Mouse (Mus musculus): ENCODE measurements at regions not wholly inside any gene's neighbourhood (a gene's known extent, or its start where the extent isn't known, plus 50 kb on each side); places are given as distances from the start of the nearest gene placed in this dataset.

- H3K9me3 ChIP-seq (ENCODE audit: low read length) = no peaks in the 10 kb centered on the region
- H3K27me3 ChIP-seq (ENCODE audit: insufficient read depth, low read length) = no peaks in the 10 kb centered on the region
- no peak overlapping the region for H3K4me2 ChIP-seq (ENCODE audit: low read depth, low read length, poor library complexity, severe bottlenecking)
- 0 out of 2 replicates have a peak, but pooled peaks cover 3% of the 10 kb centered on the region for H3K4me1 ChIP-seq (ENCODE audit: insufficient read depth, low read length)
- 48% methylated on average over 10 of the region's 10 CpGs for WGBS
- H3K9ac ChIP-seq (replicated peaks; ENCODE audit: low read length, poor library complexity, severe bottlenecking) = no peak overlapping the region
- no peak overlapping the region for H3K4me3 ChIP-seq (ENCODE audit: low read depth, low read length)
- no peak for DNase-seq (ENCODE audit: low spot score)
- ATAC-seq (ENCODE audit: low FRiP score) = no peak
- TF ChIP-seq CTCF (IDR thresholded peaks at IDR 0.05) = no peak
- H3K27ac ChIP-seq (ENCODE audit: low read depth, low read length) = no peak overlapping the region
- no peaks in the 10 kb centered on the region for H3K36me3 ChIP-seq (ENCODE audit: insufficient read depth, low read length)
Measured at GRCm38 (mm10) chr13:28455016-28455415, 197.7 kb downstream of the Gm11361 start.

GRCm38 (mm10) chr13:28450699-28451445, 193.5 kb downstream of the Gm11361 start:
- no peak overlapping the region for H3K4me3 ChIP-seq (ENCODE audit: low read depth, low read length)
- no peaks in the 10 kb centered on the region for H3K36me3 ChIP-seq (ENCODE audit: insufficient read depth, low read length)
- no peaks in the 10 kb centered on the region for H3K9me3 ChIP-seq (ENCODE audit: low read length)
- DNase-seq (ENCODE audit: low spot score) (no peak), ATAC-seq (ENCODE audit: low FRiP score) (no peak)
- WGBS = 41% methylated on average over 14 of the region's 14 CpGs
- no peak overlapping the region for H3K9ac ChIP-seq (replicated peaks; ENCODE audit: low read length, poor library complexity, severe bottlenecking)
- TF ChIP-seq CTCF (IDR thresholded peaks at IDR 0.05) = no peak
- H3K27ac ChIP-seq (ENCODE audit: low read depth, low read length) = no peak overlapping the region
- no peak overlapping the region for H3K4me2 ChIP-seq (ENCODE audit: low read depth, low read length, poor library complexity, severe bottlenecking)
- no peaks in the 10 kb centered on the region for H3K27me3 ChIP-seq (ENCODE audit: insufficient read depth, low read length)
- 0 out of 2 replicates have a peak, but pooled peaks cover 3% of the 10 kb centered on the region for H3K4me1 ChIP-seq (ENCODE audit: insufficient read depth, low read length)

- no peaks in the 10 kb centered on the region for H3K4me1 ChIP-seq (ENCODE audit: insufficient read depth, low read length)
- no peaks in the 10 kb centered on the region for H3K27me3 ChIP-seq (ENCODE audit: insufficient read depth, low read length)
- H3K4me3 ChIP-seq (ENCODE audit: low read depth, low read length) = no peak overlapping the region
- ATAC-seq (ENCODE audit: low FRiP score) (no peak), DNase-seq (ENCODE audit: low spot score) (no peak)
- H3K4me2 ChIP-seq (ENCODE audit: low read depth, low read length, poor library complexity, severe bottlenecking) = no peak overlapping the region
- no peaks in the 10 kb centered on the region for H3K36me3 ChIP-seq (ENCODE audit: insufficient read depth, low read length)
- 81% methylated on average over 1 of the region's 1 CpGs for WGBS
- TF ChIP-seq CTCF (IDR thresholded peaks at IDR 0.05) = no peak
- no peaks in the 10 kb centered on the region for H3K9me3 ChIP-seq (ENCODE audit: low read length)
- H3K27ac ChIP-seq (ENCODE audit: low read depth, low read length) = no peak overlapping the region
- H3K9ac ChIP-seq (replicated peaks; ENCODE audit: low read length, poor library complexity, severe bottlenecking) = no peak overlapping the region
Measured at GRCm38 (mm10) chr13:28449026-28449425, 191.7 kb downstream of the Gm11361 start.

- no peaks in the 10 kb centered on the region for H3K27me3 ChIP-seq (ENCODE audit: insufficient read depth, low read length)
- H3K9ac ChIP-seq (replicated peaks; ENCODE audit: low read length, poor library complexity, severe bottlenecking) = no peak overlapping the region
- no peaks in the 10 kb centered on the region for H3K36me3 ChIP-seq (ENCODE audit: insufficient read depth, low read length)
- no peak overlapping the region for H3K4me3 ChIP-seq (ENCODE audit: low read depth, low read length)
- H3K4me2 ChIP-seq (ENCODE audit: low read depth, low read length, poor library complexity, severe bottlenecking) = no peak overlapping the region
- DNase-seq (ENCODE audit: low spot score) = no peak
- H3K27ac ChIP-seq (ENCODE audit: low read depth, low read length) = no peak overlapping the region
- no peaks in the 10 kb centered on the region for H3K9me3 ChIP-seq (ENCODE audit: low read length)
- no peak for ATAC-seq (ENCODE audit: low FRiP score)
- TF ChIP-seq CTCF (IDR thresholded peaks at IDR 0.05) = no peak
- no peaks in the 10 kb centered on the region for H3K4me1 ChIP-seq (ENCODE audit: insufficient read depth, low read length)
Measured at GRCm38 (mm10) chr13:28442250-28442649, 184.9 kb downstream of the Gm11361 start.

GRCm38 (mm10) chr13:28433445-28433844, 176.1 kb downstream of the Gm11361 start:
- ATAC-seq (ENCODE audit: low FRiP score) (no peak), DNase-seq (ENCODE audit: low spot score) (no peak)
- Histone ChIP-seq H3K9ac (replicated peaks; ENCODE audit: low read length, poor library complexity, severe bottlenecking) (no peak overlapping the region), H3K36me3 (ENCODE audit: insufficient read depth, low read length) (no peaks in the 10 kb centered on the region), H3K4me3 (ENCODE audit: low read depth, low read length) (no peak overlapping the region), H3K4me1 (ENCODE audit: insufficient read depth, low read length) (no peaks in the 10 kb centered on the region), H3K27ac (ENCODE audit: low read depth, low read length) (no peak overlapping the region), H3K9me3 (ENCODE audit: low read length) (no peaks in the 10 kb centered on the region), H3K4me2 (ENCODE audit: low read depth, low read length, poor library complexity, severe bottlenecking) (no peak overlapping the region), H3K27me3 (ENCODE audit: insufficient read depth, low read length) (no peaks in the 10 kb centered on the region)
- 64% methylated on average over 2 of the region's 2 CpGs for WGBS
- TF ChIP-seq CTCF (IDR thresholded peaks at IDR 0.05) = no peak

- Histone ChIP-seq H3K9me3 (ENCODE audit: low read length) (no peaks in the 10 kb centered on the region), H3K4me3 (ENCODE audit: low read depth, low read length) (no peak overlapping the region), H3K27ac (ENCODE audit: low read depth, low read length) (no peak overlapping the region), H3K4me1 (ENCODE audit: insufficient read depth, low read length) (no peaks in the 10 kb centered on the region), H3K4me2 (ENCODE audit: low read depth, low read length, poor library complexity, severe bottlenecking) (no peak overlapping the region), H3K9ac (replicated peaks; ENCODE audit: low read length, poor library complexity, severe bottlenecking) (no peak overlapping the region), H3K36me3 (ENCODE audit: insufficient read depth, low read length) (no peaks in the 10 kb centered on the region), H3K27me3 (ENCODE audit: insufficient read depth, low read length) (no peaks in the 10 kb centered on the region)
- DNase-seq (ENCODE audit: low spot score) = no peak
- WGBS = 79% methylated on average over 2 of the region's 2 CpGs
- no peak for ATAC-seq (ENCODE audit: low FRiP score)
- no peak for TF ChIP-seq CTCF (IDR thresholded peaks at IDR 0.05)
Measured at GRCm38 (mm10) chr13:28432017-28432416, 174.7 kb downstream of the Gm11361 start.

Measured in midbrain, postnatal 0 days (tissue).